Mouse (Mus musculus) c-Kit-positive CD71-negative TER-119-negative erythroid progenitor cells, embryonic 14.5 days (primary cell): ENCODE measurements around the gene Lin7a.

Source experiments
- DNase-seq: peaks from one replicate; pipeline ENCODE4 v3.0.0-alpha.2; 2013; ENCODE audit warnings: low read depth

Gene Lin7a

GRCm38 (mm10) chr10:107271321-107272130 is at the start of gene Lin7a:
TSS of gene Lin7a (plus strand) at chr10:107271686.
- no peak for DNase-seq

DNA sequence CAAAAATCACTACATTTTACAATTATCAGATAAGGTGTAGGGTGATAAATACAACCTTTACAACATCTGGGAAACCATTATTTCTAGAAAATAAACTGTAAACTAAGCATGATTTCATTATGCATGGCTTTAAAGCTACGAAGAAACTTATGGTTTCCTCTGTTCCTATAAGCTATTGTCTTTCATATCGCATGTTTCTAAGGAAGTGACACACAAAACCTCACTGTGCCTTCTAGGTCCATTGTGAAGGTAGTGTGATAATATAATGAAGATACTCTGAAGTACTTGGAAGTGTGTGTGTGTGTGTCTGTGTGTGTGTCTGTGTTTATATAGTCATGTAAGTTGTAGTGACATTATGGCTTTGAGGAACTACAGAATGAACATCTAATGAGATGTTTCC is 49.8 kb upstream of the Lin7a start:
- DNase-seq: no peak

DNA sequence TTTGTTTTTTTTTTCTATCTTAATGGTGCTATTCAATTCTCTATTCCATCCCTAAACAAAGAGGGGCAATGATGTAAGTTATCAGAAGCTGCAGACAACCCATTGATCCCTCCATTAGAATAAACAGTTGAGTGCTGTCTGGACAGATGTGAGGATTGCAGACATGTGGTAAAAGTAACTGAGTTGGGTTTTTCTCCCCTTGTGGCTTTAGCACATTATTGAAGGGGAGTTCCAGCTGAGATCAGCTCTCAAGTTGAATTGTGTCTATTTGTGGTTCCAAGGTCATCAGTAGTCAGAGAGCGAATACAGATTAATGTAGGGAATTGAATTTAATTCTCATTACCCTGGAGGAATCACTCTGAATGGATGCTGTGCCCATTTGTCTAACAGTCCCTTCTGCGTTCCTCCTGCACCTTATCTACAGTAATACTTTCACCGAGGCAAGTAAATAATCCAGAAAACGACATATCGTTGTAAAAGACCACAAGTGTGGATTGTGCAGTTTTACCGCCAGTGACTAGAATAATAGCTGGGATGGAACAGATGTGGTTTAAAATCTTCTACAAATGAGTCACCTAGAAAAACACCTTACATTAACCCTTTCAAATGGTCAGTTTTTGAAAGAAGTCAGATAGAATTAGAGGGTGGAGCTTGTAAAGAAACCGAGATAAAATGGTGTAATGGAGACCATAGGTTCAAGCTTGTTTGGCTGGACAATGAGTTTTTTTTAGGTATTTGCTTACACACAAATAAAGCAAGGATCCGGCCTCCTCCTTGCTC is 48.9 kb upstream of the Lin7a start:
- no peak for DNase-seq

DNA sequence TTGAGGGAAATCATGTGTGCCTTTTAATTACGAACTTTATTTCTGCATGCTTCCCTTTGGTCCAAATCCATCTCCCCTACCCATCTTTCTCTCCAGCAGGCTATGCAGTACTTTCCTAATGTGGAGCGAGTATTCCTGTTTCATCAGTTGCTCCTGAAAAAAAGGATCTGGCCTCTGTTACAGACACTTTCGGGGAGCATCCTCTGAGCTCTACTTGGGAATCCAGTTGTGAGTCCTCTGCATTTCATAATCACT is 48.4 kb upstream of the Lin7a start:
- DNase-seq: no peak

GRCm38 (mm10) chr10:107223821-107224220 is 47.7 kb upstream of the Lin7a start:
- DNase-seq: no peak

DNA sequence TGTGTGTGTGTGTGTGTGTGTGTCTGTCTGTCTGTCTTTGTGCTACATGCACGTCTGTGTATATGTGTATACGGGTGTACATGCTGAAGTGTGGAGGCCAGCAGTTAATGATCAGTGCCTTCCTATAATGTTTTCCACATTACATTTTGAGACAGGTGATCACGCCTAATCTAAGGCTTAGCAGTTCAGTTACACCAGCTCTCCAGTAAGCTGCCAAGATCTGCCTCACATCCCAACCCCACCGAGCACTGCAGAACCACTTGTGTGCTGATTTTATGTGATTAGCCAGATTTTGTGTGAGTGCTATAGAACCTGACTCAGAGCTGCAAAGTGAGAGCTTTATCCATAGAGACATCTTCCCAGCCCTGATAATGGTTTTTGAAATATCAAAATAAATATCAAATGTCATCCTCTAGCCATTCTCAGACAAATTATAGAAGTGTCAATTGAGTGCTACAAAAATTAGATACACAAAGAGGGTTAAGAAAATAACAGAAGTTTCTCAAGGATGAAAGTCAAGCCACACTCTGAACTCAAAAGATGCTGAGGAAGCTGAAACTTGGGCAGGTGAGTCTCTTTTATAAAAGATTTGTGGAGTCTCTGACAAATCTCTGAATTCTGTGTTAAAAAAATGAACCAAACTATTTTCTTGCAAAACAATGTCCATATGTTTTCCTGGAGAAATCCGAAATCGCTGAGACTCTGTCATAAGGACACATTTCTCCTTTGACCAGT is 46.7 kb upstream of the Lin7a start:
- no peak for DNase-seq

- DNase-seq: no peak
Observed at GRCm38 (mm10) chr10:107225331-107225835, 46.1 kb upstream of the Lin7a start.

DNA sequence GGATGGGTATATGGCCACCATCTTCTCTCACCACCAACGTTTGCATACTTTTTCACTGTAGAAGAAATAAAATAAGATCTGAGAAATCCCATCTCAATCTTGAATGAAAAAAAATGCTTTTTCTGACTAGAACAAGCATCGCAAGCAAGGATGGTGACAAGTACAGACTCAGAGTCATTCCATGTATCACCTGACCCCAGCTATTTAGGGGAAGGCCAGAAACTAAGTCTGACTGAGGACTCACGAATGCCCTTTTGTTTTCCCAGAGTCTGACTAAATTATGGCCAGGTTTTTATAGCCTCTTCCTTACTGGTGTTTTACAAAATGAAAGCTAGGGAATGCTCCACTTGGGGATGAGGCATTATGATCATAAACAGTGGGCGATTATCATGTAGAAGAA is 45.6 kb upstream of the Lin7a start:
- DNase-seq: no peak

DNA sequence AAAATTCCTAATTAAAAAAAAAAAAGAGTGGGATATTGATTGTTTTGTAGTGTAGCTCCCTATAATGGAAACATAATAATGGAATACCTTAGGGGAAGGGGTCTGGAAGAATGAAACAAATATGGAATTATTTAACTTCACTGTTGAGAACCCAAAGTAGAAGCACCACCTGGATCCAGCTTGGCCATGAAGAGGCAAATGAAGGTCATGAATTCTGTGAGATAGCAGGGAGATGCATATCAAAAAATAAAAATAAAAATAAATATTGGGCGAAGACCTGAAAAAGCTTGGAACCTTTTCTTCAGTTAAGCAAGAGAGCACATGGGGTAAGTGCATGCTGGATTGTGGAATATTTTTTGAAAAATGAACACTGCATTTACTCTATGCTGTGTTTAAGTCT is 43.6 kb upstream of the Lin7a start:
- no peak for DNase-seq

- DNase-seq: no peak
Observed at GRCm38 (mm10) chr10:107228776-107229175, 42.7 kb upstream of the Lin7a start.

DNA sequence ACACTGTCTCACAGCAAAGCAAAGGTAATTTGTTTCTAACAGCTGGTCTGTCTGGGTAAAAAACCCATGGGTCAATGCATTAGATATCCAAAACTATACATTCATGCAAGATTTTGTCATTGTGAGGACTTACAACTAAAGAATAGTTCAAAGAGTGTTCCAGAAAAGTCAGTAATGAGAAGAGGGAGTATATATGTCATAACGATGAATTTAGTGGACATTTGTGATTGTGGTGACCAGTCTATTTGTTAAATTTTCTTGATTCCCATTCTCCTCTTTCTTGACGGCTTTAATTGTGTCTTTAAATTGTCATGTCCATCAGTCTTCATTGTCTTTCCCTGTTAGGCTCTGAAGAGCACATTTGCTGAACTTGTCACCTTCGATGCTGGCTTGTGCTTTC is 42.1 kb upstream of the Lin7a start:
- DNase-seq: no peak

GRCm38 (mm10) chr10:107230081-107230850 is 41.2 kb upstream of the Lin7a start:
- no peak for DNase-seq

- no peak for DNase-seq
Observed at GRCm38 (mm10) chr10:107230851-107231130, 40.7 kb upstream of the Lin7a start.

GRCm38 (mm10) chr10:107231421-107232010 is 40.0 kb upstream of the Lin7a start:
- no peak for DNase-seq

GRCm38 (mm10) chr10:107232491-107233110 is 38.9 kb upstream of the Lin7a start:
- no peak for DNase-seq

- DNase-seq: no peak
Observed at GRCm38 (mm10) chr10:107233221-107233620, 38.3 kb upstream of the Lin7a start.

DNA sequence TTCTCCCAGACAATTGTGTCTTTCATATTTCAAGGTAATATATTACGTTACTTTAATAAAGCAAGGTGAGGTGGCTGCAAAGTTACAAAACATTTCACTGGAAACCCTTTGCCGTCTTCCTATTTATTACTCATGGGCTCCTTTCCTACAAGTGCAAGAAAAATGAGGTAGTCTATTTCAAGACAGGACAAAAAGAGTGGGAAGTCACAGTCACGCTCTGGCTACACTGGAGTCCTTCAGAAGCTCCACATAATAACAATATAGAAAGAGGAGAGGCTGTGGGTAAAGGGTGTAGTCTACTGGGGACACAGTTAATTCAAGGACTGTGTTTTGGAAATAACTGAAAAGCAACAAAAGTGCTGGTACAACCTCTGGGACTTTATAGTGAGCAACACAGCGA is 37.7 kb upstream of the Lin7a start:
- no peak for DNase-seq

DNA sequence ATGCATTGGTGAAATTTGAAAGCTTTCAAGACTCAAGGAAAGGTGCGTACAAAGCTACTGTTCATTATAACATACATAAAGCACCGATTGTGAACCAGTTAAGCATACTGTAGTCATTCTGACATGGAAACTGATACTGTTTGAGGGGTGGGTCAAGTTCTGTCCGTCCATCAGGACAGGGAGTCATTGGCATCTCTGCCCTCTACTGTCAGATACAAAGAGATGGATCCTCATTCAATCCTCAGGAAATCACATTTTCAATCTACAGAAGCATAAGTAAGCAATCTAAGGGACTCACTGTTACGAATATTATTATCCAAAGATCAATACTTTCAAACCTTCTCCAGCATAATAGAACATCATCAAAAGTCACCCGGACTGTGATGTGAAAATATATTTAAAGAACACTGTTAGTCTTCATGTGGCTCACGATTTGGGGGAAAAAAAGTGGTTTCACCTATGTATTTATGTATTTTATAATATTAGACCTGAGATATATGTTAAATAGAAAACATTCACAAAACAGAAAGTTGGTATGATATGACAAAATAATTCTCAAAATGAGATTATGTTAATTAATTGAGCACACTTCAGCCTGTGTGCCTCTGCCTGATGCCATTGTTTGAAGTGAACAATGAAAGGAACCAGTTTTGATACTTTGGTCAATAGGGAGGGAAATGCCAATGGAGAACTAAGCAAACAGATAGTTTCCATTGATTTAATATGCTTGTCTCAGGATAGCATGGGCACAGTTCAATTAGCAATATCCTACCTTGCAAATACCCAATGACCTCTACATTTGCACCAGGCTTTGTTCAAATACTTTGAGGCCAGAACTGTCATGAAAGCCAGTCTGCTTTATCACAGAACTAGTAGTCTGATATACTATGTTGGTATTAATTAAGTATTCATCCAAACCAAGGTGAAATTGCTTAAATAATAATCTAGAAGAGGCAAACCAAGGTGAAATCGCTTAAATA is 36.8 kb upstream of the Lin7a start:
- DNase-seq: no peak

- no peak for DNase-seq
Observed at GRCm38 (mm10) chr10:107235496-107235895, 36.0 kb upstream of the Lin7a start.

- DNase-seq: no peak
Observed at GRCm38 (mm10) chr10:107236211-107236610, 35.3 kb upstream of the Lin7a start.
